In the genomic region with DNA sequence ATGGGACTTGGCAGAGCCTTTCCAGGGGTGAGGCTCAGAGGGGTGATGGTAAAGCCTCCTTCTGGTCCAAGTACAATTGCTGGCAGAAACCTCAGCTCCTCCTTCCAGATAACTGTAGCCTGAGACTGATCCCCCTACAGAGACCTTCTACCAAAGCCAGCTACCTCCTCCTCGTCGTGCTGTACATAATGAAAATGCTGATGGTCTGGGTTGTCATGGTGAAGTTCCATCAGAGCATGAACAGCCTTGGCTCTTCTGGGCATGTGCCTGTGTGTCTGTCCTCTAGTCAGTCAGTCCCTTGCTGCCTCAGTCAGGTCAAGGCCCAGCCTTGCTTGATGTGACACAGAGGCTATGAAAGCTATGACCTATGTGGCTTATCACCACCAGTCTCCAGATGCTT, we compare ENCODE assay signal across 22 mouse cellular contexts. TPM values are rescaled to one million over a fixed set of nuclear protein-coding genes. Genes with fewer than 3 reads are reported as not detected.
"Had no signal": no experiment of that assay in that cellular context is flagged by ENCODE, and none has a peak within 500 bp of the region (broad histone marks: within the 10 kb centered on the region; RNA-seq: fewer than 3 reads in every experiment).

No protein-coding gene starts in this region.

- H3K27ac ChIP-seq: kidney, embryonic 15.5 days; limb, embryonic 12.5 days; limb, embryonic 15.5 days; liver, embryonic 14.5 days; macrophage; neural tube, embryonic 12.5 days; neural tube, embryonic 15.5 days; stomach, embryonic 15.5 days had no signal

- H3K9me3 ChIP-seq: kidney, embryonic 15.5 days; limb, embryonic 15.5 days; neural tube, embryonic 12.5 days; neural tube, embryonic 15.5 days; stomach, embryonic 15.5 days had no signal

- H3K4me1 ChIP-seq: kidney, embryonic 15.5 days; limb, embryonic 12.5 days; limb, embryonic 15.5 days; neural tube, embryonic 12.5 days; neural tube, embryonic 15.5 days; stomach, embryonic 15.5 days had no signal

- H3K4me3 ChIP-seq: kidney, embryonic 15.5 days; limb, embryonic 12.5 days; limb, embryonic 15.5 days; neural tube, embryonic 12.5 days; neural tube, embryonic 15.5 days; stomach, embryonic 15.5 days had no signal

- DNase-seq: kidney, adult 8-10 months; kidney, postnatal 10 days; kidney, postnatal 36 days; left cerebral cortex, postnatal 4 days; liver, postnatal 0 days; lung, embryonic 14.5 days; midbrain, embryonic 14.5 days; retina, postnatal 1 day; right cerebral cortex, postnatal 25 days; spleen, adult 18-20 months; thymus, postnatal 25 days had no signal

- H3K36me3 ChIP-seq: kidney, embryonic 15.5 days; limb, embryonic 12.5 days; limb, embryonic 15.5 days; neural tube, embryonic 12.5 days; neural tube, embryonic 15.5 days; stomach, embryonic 15.5 days had no signal

- H3K27me3 ChIP-seq: kidney, embryonic 15.5 days; limb, embryonic 12.5 days; limb, embryonic 15.5 days; neural tube, embryonic 12.5 days; neural tube, embryonic 15.5 days; stomach, embryonic 15.5 days had no signal

- H3K4me2 ChIP-seq: kidney, embryonic 15.5 days; limb, embryonic 12.5 days; limb, embryonic 15.5 days; liver, embryonic 11.5 days; lung, embryonic 14.5 days; neural tube, embryonic 12.5 days; neural tube, embryonic 15.5 days; stomach, embryonic 15.5 days had no signal

- H3K9ac ChIP-seq: kidney, embryonic 15.5 days; limb, embryonic 12.5 days; limb, embryonic 15.5 days; liver, embryonic 14.5 days; liver, postnatal 0 days; lung, embryonic 14.5 days; neural tube, embryonic 12.5 days; neural tube, embryonic 15.5 days; stomach, embryonic 15.5 days had no signal

- ATAC-seq: liver, postnatal 0 days; lung, postnatal 0 days had no signal

RNA-seq across cellular contexts. Expression of a gene that starts 15.2 kb away (rescaled TPM):
- total RNA-seq: megakaryocyte, adult 5-6 weeks had no signal
- polyA plus RNA-seq: limb, embryonic 12.5 days; liver, embryonic 14.5 days; liver, postnatal 0 days; macrophage had no signal
